Mouse (Mus musculus) kidney, adult 10 weeks (tissue): ENCODE measurements around the gene Npepl1. TPM values are rescaled to one million over a fixed set of nuclear protein-coding genes. Genes with fewer than 3 reads are reported as not detected.

Experiments used
- polyA plus RNA-seq: library from polyadenylated mRNA; stranded (reverse); fragments of 350-450 nt; fragmentation: Illumina TruSeq; extraction: RNeasy Lipid Tissue Mini Kit (QIAGEN cat#74804); gene quantifications from one replicate; pipeline ENCODE4 v1.2.3, GENCODE M21; 2014; ENCODE audit warnings: low read depth, low replicate concordance

Gene Npepl1
- polyA plus RNA-seq = 9.4 TPM

DNA sequence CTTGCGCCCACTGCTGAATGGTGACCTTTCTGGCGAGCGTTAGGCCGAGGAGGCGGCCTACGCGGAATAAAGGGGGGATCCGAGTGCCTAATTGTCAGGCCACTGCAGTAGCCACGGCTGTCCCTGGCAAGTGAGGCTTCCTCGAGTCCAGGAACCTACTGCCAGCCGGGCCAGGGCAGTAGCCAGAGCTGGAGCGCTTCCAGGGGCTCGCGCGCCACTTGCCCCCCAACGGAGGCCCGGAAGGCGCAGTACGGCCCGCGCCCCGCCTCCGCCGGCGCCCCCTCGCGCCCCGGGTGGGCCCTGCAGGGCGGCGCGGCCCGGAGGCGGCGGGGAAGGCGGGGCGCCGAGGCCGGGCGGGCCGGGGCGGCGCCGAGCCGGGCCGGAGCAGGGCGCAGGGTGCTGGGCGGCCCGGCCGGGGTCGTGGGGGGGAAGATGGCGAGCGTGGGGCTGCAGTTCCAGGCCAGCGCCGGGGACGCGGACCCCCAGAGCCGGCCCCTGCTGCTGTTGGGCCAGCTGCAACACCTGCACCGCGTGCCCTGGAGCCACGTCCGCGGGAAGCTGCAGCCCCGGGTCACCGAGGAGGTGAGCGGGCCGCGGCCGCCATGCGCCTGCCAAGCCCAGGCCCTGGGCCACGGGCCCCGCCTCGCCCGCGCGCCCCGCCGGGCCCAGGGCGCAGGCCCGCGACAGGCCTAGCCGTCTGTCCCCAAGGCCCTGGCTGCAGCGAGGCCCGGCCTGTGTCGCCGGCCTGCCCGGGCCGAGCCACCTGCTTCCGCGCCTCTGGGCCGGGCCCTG lies at the start of gene Npepl1:
Gene Npepl1, plus strand, starts transcription at position 359 of the 792 bp plus-strand sequence.

DNA sequence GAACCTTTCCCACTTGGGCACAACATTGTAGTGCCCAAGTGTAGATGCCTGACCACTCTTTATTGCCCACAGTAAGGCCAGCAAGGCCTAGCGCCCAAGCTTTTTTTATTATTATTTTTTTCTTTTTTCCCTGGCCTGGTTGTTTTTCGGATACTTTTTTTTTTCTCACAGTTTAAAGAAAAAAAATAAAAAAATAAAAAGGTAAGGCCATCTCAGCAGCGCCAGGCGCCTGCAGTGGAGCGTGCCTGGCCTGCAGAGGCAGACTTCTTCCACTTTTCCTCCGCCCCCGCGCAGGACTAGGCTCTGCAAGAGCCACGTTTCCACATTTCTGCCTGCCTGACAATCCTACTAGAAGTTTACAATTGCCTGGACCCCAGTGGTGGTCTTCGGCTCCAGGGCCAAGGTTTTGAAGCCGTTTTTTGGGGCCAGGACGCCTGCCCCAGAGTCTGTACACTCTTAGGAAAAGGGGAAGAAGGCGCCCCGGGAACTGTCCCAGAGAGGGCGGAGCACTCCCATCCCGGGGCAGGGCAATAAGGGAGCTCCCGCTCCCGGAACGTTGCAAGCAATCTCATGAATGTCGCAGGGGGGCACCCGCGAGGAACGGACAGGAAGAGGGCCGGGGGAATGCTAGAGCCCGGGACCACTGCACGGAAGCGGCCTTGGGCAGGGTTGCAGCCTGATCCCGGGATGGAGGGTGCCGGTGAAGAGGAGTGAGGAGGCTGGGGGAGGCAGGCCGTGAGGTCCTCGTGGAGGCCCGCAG lies 34.3 kb upstream of the Npepl1 start, which contains the start of gene Stx16:
Gene Stx16, plus strand, starts transcription at position 636 of the 760 bp plus-strand sequence.

Other genes starting within 250 kb of the Npepl1 start
- gene Stx16, start 34.0 kb upstream of the Npepl1 start, polyA plus RNA-seq = 32.1 TPM
- 489 TPM for gene Gnas, start 174.0 kb downstream of the Npepl1 start, polyA plus RNA-seq
- gene Gm20721, start 236.4 kb downstream of the Npepl1 start, polyA plus RNA-seq = not detected